Mouse (Mus musculus): Measurements from ENCODE around the gene Pfn3. TPM values are rescaled to one million over a fixed set of nuclear protein-coding genes. Genes with fewer than 3 reads are reported as not detected.

Gene Pfn3
- polyA plus RNA-seq, 1 experiment: not detected

DNA sequence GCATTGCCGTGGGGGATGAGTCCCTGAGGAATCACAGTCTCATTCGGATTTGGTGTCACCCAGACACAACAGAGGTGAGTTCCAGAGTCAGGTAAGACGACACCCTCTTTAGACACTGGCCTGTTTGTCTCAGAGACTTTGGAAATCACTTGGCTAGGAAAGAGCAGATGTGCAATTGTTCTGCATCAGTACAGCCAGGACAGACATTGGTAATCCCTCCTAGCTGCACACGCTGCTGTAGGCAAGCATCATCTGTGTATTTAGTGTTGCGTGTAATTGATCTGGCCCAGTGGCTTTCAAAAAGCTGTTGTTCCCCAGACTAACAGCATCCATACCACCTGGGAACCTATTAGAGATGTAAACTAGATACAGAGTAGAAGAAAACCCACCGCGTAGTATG, 11.8 kb downstream of the Pfn3 start:
- Histone ChIP-seq H3K27ac (ENCODE audit: insufficient read depth, low read depth, low read length) (no peak overlapping the region), H3K4me1 (ENCODE audit: control insufficient read depth, insufficient read depth, low read length) (peaks cover 25% of the 10 kb centered on the region)
- TF ChIP-seq CTCF (IDR thresholded peaks at IDR 0.05; ENCODE audit: low read depth, low read length) (no peak), POLR2A (IDR thresholded peaks at IDR 0.05; ENCODE audit: borderline replicate concordance, low read depth, low read length) (no peak)

DNA sequence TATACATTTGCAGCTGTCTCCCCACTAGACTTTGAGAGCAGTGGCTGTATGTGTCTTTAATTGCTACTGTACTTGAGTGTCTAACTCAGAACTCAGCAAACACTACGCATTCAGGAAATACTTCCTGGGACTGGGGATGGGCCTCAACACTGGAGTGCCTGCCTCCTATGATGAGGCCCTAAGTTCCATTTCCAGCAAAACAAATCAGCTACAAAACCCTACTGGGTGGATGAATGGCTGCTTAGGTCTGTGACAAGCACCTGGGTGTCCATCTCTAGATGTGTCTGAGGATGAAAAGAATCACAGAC, 15.0 kb downstream of the Pfn3 start:
- TF ChIP-seq CTCF (IDR thresholded peaks at IDR 0.05; ENCODE audit: low read depth, low read length) (no peak), POLR2A (IDR thresholded peaks at IDR 0.05; ENCODE audit: borderline replicate concordance, low read depth, low read length) (no peak)
- peaks cover 13% of the 10 kb centered on the region for H3K4me1 ChIP-seq (ENCODE audit: control insufficient read depth, insufficient read depth, low read length)

More for the DNA sequence above, 11.8 kb downstream of the Pfn3 start:
- H3K4me3 ChIP-seq (ENCODE audit: insufficient read depth, low read length): no peak overlapping the region

DNA sequence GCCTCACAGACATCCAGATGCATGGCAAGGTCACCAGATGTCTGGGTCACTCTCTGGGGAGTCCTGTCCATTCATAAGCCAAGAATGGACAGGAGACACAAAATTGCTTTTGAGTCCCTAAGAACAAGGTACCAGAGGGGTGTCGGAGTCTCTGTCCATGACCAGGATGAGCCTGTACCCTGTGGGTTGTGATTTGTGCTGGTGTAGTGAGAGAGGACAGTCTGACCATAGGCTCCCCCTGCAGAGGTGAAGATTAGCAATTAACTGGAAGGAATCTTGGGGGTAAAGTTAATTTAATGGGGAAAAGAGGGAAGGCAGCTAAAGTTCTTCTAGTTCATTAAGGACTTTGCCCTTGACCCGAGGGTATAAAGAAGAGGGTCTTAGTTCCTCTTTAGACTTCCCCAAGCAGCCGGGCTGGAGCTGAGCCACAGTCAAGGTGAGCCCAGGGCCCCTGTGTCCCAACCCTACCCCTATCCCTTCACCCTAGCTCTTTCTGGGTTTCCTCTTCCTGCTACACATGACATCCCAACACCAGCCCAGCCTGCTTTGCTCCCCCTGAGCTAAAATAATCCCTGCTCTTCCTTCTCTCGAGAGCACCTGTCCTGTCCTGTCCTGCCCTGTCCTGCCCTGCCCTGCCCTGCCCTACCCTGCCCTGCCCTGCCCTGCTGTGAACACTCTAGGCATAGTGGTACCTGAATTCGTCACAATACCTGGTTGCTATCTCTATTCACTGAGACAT, 15.6 kb downstream of the Pfn3 start:
- H3K27ac ChIP-seq (ENCODE audit: insufficient read depth, low read depth, low read length): no peak overlapping the region
- H3K4me1 ChIP-seq (ENCODE audit: control insufficient read depth, insufficient read depth, low read length): peaks cover 9% of the 10 kb centered on the region
- TF ChIP-seq CTCF (IDR thresholded peaks at IDR 0.05; ENCODE audit: low read depth, low read length): no peak
- no peak for TF ChIP-seq POLR2A (IDR thresholded peaks at IDR 0.05; ENCODE audit: borderline replicate concordance, low read depth, low read length)
- no peak overlapping the region for H3K4me3 ChIP-seq (ENCODE audit: insufficient read depth, low read length)

More for the DNA sequence above, 15.0 kb downstream of the Pfn3 start:
- no peak overlapping the region for H3K4me3 ChIP-seq (ENCODE audit: insufficient read depth, low read length)
- H3K27ac ChIP-seq (ENCODE audit: insufficient read depth, low read depth, low read length): no peak overlapping the region

DNA sequence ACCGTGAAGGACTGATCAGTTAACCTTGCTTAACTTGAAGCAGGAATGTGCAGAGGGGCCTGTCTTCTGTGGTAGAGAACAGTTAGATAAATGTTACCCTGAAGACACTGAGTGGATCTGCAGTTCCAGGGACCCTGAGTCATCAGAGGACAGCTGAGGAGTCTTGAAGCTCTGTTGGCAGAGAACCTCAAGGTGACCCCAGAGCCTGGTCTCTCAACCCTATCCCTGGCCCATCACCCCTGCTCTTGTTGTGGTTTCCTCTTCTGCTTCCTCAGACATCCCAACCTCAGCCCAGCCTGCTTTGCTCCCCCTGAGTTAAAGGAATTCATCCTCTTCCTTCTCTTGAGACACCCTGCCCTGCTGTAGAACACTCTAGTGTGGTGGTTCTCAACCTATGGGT, 16.9 kb downstream of the Pfn3 start, which contains the start of gene Slc34a1:
Gene Slc34a1, plus strand, starts transcription at position 100 of the 400 bp plus-strand sequence.
- no peak within 1 kb of the TSS for H3K27ac ChIP-seq (ENCODE audit: insufficient read depth, low read depth, low read length)
- TF ChIP-seq POLR2A (IDR thresholded peaks at IDR 0.05; ENCODE audit: borderline replicate concordance, low read depth, low read length): no peak
- no peak for TF ChIP-seq CTCF (IDR thresholded peaks at IDR 0.05; ENCODE audit: low read depth, low read length)
- H3K4me1 ChIP-seq (ENCODE audit: control insufficient read depth, insufficient read depth, low read length): peaks cover 2% of the 10 kb centered on the region; the same call in 1 of the 2 replicates
- no peak within 1 kb of the TSS for H3K4me3 ChIP-seq (ENCODE audit: insufficient read depth, low read length)

DNA sequence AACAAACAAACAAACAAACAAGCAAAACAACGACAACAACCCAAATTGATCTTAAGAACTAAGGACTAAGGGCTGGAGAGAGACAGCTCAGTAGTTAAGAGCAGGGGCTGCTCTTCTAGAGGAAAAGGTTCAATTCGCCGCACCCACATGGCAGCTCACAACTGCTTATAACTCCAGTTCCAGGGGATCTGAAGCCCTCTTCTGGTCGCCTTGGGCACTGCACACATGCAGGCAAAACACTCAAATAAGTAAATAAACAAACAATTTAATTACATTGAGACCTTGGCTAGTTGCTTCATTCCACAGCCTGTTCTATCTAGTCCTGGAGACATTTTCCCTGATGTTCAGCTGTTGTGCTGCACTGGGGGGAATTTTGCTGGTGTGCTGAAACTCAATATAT, 22.1 kb downstream of the Pfn3 start:
- Histone ChIP-seq H3K27ac (ENCODE audit: insufficient read depth, low read depth, low read length) (no peak overlapping the region), H3K4me1 (ENCODE audit: control insufficient read depth, insufficient read depth, low read length) (no peaks in the 10 kb centered on the region), H3K4me3 (ENCODE audit: insufficient read depth, low read length) (no peak overlapping the region)
- TF ChIP-seq CTCF (IDR thresholded peaks at IDR 0.05; ENCODE audit: low read depth, low read length) (peak; percentile 19; the same call in 1 of the 2 replicates), POLR2A (IDR thresholded peaks at IDR 0.05; ENCODE audit: borderline replicate concordance, low read depth, low read length) (no peak)

DNA sequence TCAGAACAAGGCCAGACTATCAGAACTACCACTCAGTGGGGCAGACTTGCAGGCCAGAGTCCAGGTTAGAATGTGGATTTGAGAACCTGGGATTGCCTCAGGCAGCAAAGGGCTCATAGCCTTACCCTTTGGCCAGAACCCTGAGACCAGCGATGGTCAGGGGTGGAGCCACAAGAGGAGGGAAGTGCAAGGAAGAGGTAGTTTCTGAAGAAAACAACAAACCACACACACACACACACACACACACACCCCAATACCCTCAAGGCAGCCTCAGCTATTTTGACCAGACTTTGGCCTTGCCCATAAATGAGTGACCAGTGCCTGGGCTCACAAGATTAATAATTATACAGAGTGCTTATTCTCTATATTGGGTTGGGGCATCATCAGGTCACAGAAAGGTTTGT, 23.4 kb downstream of the Pfn3 start:
- Histone ChIP-seq H3K4me3 (ENCODE audit: insufficient read depth, low read length) (no peak overlapping the region), H3K4me1 (ENCODE audit: control insufficient read depth, insufficient read depth, low read length) (no peaks in the 10 kb centered on the region), H3K27ac (ENCODE audit: insufficient read depth, low read depth, low read length) (no peak overlapping the region)
- no peak for TF ChIP-seq POLR2A (IDR thresholded peaks at IDR 0.05; ENCODE audit: borderline replicate concordance, low read depth, low read length)
- no peak for TF ChIP-seq CTCF (IDR thresholded peaks at IDR 0.05; ENCODE audit: low read depth, low read length)

DNA sequence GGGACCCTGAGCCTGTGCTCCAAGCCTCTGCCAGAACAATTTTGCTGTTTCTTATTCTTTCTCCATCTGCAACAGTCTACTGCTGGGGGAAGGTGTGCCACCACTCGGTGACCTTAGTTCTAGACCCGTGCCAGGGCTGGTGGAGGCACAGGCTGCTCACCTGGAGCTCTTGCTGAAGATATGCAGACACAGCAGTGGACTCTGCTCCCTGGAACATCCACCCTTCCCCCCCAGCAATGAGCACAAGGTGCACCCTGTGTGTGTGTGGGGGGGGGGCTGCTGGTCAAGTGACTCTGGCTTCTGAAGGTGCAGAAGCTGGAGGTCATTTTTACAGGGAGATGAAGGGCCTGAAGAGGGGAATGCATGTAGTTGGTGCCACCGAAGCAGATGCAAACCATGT, 24.4 kb downstream of the Pfn3 start:
- no peak for TF ChIP-seq POLR2A (IDR thresholded peaks at IDR 0.05; ENCODE audit: borderline replicate concordance, low read depth, low read length)
- no peak for TF ChIP-seq CTCF (IDR thresholded peaks at IDR 0.05; ENCODE audit: low read depth, low read length)
- no peaks in the 10 kb centered on the region for H3K4me1 ChIP-seq (ENCODE audit: control insufficient read depth, insufficient read depth, low read length)
- no peak overlapping the region for H3K27ac ChIP-seq (ENCODE audit: insufficient read depth, low read depth, low read length)
- H3K4me3 ChIP-seq (ENCODE audit: insufficient read depth, low read length): no peak overlapping the region

DNA sequence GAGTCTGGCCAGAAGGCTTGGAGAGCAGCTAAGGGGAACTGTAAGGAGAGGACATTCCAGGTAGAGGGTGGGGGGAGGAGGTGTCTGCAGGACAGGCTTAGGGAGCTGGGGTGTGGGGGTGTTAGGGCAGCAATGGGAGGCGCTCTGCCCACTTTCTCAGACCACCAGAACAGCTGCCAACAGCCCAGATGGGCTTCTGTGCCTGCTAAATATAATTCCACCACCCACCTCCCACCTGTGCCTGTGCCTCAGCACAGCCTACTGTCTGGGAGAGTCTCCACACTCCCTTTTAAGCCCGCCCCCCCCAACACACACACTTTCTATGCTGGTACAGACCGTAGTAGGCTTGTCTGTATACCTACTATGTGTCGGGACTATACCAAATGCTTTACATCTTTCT, 33.2 kb downstream of the Pfn3 start:
- no peak for TF ChIP-seq POLR2A (IDR thresholded peaks at IDR 0.05; ENCODE audit: borderline replicate concordance, low read depth, low read length)
- no peak for TF ChIP-seq CTCF (IDR thresholded peaks at IDR 0.05; ENCODE audit: low read depth, low read length)
- H3K27ac ChIP-seq (ENCODE audit: insufficient read depth, low read depth, low read length): no peak overlapping the region

DNA sequence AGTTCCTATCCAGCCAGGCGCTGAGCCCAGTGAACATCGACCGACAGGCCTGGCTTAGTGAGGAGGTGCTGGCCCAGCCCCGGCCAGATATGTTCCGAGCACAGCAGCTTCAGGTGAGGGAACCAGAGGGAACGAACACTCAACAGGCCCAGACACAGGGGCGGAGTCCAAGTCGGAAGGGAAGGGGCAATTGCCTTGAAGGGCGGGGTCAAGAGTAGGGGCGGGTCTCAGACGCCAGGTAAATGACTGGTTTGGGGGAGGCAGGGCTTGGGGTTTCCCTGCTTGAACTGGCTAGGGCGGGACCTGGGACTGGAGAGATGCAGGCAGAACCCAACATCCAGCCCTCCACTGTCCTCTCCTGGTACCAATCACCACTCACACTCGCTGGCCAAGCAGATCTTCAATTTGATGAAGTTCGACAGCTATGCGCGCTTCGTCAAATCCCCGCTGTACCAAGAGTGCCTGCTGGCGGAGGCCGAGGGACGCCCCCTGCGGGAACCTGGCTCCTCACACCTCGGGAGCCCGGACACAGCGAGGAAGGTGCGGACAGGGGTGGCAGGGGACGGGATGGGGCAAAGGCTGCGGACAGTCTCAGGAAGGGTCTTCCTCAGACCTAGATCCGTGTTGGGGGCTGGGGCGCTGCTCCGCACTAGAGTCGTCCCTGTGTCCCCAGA, 36.0 kb downstream of the Pfn3 start:
- Histone ChIP-seq H3K4me1 (ENCODE audit: control insufficient read depth, insufficient read depth, low read length) (no peaks in the 10 kb centered on the region), H3K4me3 (ENCODE audit: insufficient read depth, low read length) (no peak overlapping the region), H3K27ac (ENCODE audit: insufficient read depth, low read depth, low read length) (no peak overlapping the region)
- no peak for TF ChIP-seq POLR2A (IDR thresholded peaks at IDR 0.05; ENCODE audit: borderline replicate concordance, low read depth, low read length)
- no peak for TF ChIP-seq CTCF (IDR thresholded peaks at IDR 0.05; ENCODE audit: low read depth, low read length)

More for the DNA sequence above, 33.2 kb downstream of the Pfn3 start:
- Histone ChIP-seq H3K4me1 (ENCODE audit: control insufficient read depth, insufficient read depth, low read length) (no peaks in the 10 kb centered on the region), H3K4me3 (ENCODE audit: insufficient read depth, low read length) (no peak overlapping the region)

DNA sequence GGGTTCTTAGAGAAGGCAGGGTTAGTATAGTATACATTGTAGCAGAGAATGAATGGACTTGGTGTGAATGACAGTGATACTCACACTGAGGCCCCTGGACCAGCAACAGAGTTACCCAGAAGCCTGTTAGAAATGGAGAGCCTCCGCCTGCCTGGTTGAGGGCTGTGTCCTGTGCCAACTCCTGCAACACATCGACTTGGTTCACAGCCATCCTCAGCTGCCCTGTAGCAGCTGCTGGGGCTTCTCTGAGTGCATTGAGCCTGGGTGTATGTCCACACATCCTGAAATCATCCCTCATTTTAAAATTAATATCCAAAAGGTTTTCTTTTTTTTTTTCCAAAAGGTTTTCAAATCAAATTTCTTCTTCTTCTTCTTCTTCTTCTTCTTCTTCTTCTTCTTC, 39.2 kb downstream of the Pfn3 start:
- no peak overlapping the region for H3K27ac ChIP-seq (ENCODE audit: insufficient read depth, low read depth, low read length)
- H3K4me1 ChIP-seq (ENCODE audit: control insufficient read depth, insufficient read depth, low read length): peaks cover 25% of the 10 kb centered on the region
- H3K4me3 ChIP-seq (ENCODE audit: insufficient read depth, low read length): no peak overlapping the region
- TF ChIP-seq CTCF (IDR thresholded peaks at IDR 0.05; ENCODE audit: low read depth, low read length): no peak

Measured in bone marrow macrophage, adult 2 months (primary cell).